Comparison of ENCODE assay signal across 21 mouse cellular contexts in genomic region chr13:56088602-56089001, GRCm38 (mm10). TPM values are rescaled to one million over a fixed set of nuclear protein-coding genes. Genes with fewer than 3 reads are reported as not detected.
DNase-seq lines count a peak whose midpoint lies in the region; ATAC-seq lines count a peak whose summit lies in the region.
"Had no signal": no experiment of that assay in that cellular context is flagged by ENCODE, and none has a peak within 500 bp of the region (broad histone marks: within the 10 kb centered on the region; RNA-seq: fewer than 3 reads in every experiment).

No protein-coding gene starts in this region.

- peaks cover 13% of the 10 kb centered on the region for H3K36me3 ChIP-seq in heart, embryonic 16.5 days (ENCODE audit: control insufficient read depth, insufficient read depth)
- peaks cover 37% of the 10 kb centered on the region for H3K36me3 ChIP-seq in neural tube, embryonic 15.5 days

- 0 out of 2 replicates have a peak, but pooled peaks have one; percentile 41 for ATAC-seq in frontal cortex, adult (ENCODE audit: low TSS enrichment)
- no peak for ATAC-seq in heart, embryonic 16.5 days (replicated peaks; ENCODE audit: extremely low read depth, insufficient read depth, low FRiP score)
- ATAC-seq in neural tube, embryonic 15.5 days (ENCODE audit: low FRiP score): no peak
- ATAC-seq: intestine, postnatal 0 days; liver, postnatal 0 days; midbrain, embryonic 13.5 days had no signal

- WGBS in heart, embryonic 16.5 days: 63% methylated on average over 13 of the region's 13 CpGs
- WGBS in neural tube, embryonic 15.5 days: 71% methylated on average over 13 of the region's 13 CpGs

- no peak overlapping the region for H3K4me3 ChIP-seq in heart, embryonic 16.5 days (ENCODE audit: low read length)
- H3K4me3 ChIP-seq in neural tube, embryonic 15.5 days (replicated peaks): no peak overlapping the region
- H3K4me3 ChIP-seq: forebrain, embryonic 10.5 days; hindbrain, embryonic 15.5 days; midbrain, embryonic 13.5 days had no signal

- peak overlapping the region; percentile 91 for H3K27ac ChIP-seq in heart, embryonic 16.5 days (ENCODE audit: low read length)
- H3K27ac ChIP-seq in neural tube, embryonic 15.5 days (replicated peaks): 0 out of 2 replicates have a peak overlapping the region, but pooled peaks have one; percentile 19
- H3K27ac ChIP-seq: forebrain, embryonic 10.5 days; hindbrain, embryonic 15.5 days had no signal

- H3K27me3 ChIP-seq in heart, embryonic 16.5 days (ENCODE audit: control insufficient read depth, insufficient read depth, low read length): no peaks in the 10 kb centered on the region
- no peaks in the 10 kb centered on the region for H3K27me3 ChIP-seq in neural tube, embryonic 15.5 days (replicated peaks)
- H3K27me3 ChIP-seq: CH12.LX; hindbrain, embryonic 15.5 days; midbrain, embryonic 13.5 days had no signal

- DNase-seq in frontal cortex, postnatal 10 days (ENCODE audit: low spot score in 2 of 2): no peak
- no peak for DNase-seq in heart, adult 11 months
- DNase-seq in layer of hippocampus, adult 9-11 months: peak; percentile 32
- no peak for DNase-seq in layer of hippocampus, postnatal 36 days
- DNase-seq: adrenal gland, postnatal 25 days; cerebellum, adult 11-12 months; cerebellum, postnatal 14 days; liver, postnatal 0 days; lung, postnatal 10 days; right cerebral cortex, postnatal 14 days; spleen, adult 18-20 months; thymus, adult 18-20 months; thymus, postnatal 4 days had no signal

- no peaks in the 10 kb centered on the region for H3K9me3 ChIP-seq in heart, embryonic 16.5 days (replicated peaks; ENCODE audit: control insufficient read depth, low read length)
- H3K9me3 ChIP-seq in neural tube, embryonic 15.5 days (replicated peaks): no peaks in the 10 kb centered on the region
- H3K9me3 ChIP-seq: forebrain, embryonic 10.5 days; hindbrain, embryonic 15.5 days; midbrain, embryonic 13.5 days had no signal

- H3K4me1 ChIP-seq in heart, embryonic 16.5 days (ENCODE audit: control insufficient read depth, insufficient read depth, low read length): peaks cover 48% of the 10 kb centered on the region
- H3K4me1 ChIP-seq in neural tube, embryonic 15.5 days: peaks cover 29% of the 10 kb centered on the region

- H3K9ac ChIP-seq in heart, embryonic 16.5 days (ENCODE audit: low read length): no peak overlapping the region
- H3K9ac ChIP-seq in neural tube, embryonic 15.5 days (replicated peaks): no peak overlapping the region
- H3K9ac ChIP-seq: hindbrain, embryonic 15.5 days; liver, postnatal 0 days; midbrain, embryonic 13.5 days had no signal

- no peak overlapping the region for H3K4me2 ChIP-seq in heart, embryonic 16.5 days (ENCODE audit: low read depth, low read length)
- no peak overlapping the region for H3K4me2 ChIP-seq in neural tube, embryonic 15.5 days
- H3K4me2 ChIP-seq: hindbrain, embryonic 15.5 days; midbrain, embryonic 13.5 days had no signal

RNA-seq across cellular contexts. Expression of gene H2afy, which starts 47.6 kb away (rescaled TPM):
- 114 and 120 TPM in 2 replicates for polyA plus RNA-seq in heart, embryonic 16.5 days (2015; fragmentation: Nextera tagmentation; extraction: Ambion mirVana)
- 100 to 1,000 TPM; 120 to 128 TPM for total RNA-seq in layer of hippocampus, postnatal 36 days (2021)
- polyA plus RNA-seq in neural tube, embryonic 15.5 days (2015; fragmentation: Nextera tagmentation; extraction: Ambion mirVana): 244 and 272 TPM in 2 replicates
